Mouse (Mus musculus) inflammation-experienced regulatory T-cells, adult 6 months (primary cell): ENCODE data around the gene Dapk1. TPM values are rescaled to one million over a fixed set of nuclear protein-coding genes. Genes with fewer than 3 reads are reported as not detected.

Experiments
- ATAC-seq: one replicate; pipeline ENCODE4 v1.8.0; 2017
- polyA plus RNA-seq, 3 experiments: library from polyadenylated mRNA; unstranded; fragments of 100-300 nt; shearing (Covaris generic); gene quantifications; one replicate each; pipeline ENCODE4 v1.2.1; 2017

Gene Dapk1
- polyA plus RNA-seq, 3 experiments from 2014 or later, result 0.45 to 1.4 TPM; not detected in 1

DNA sequence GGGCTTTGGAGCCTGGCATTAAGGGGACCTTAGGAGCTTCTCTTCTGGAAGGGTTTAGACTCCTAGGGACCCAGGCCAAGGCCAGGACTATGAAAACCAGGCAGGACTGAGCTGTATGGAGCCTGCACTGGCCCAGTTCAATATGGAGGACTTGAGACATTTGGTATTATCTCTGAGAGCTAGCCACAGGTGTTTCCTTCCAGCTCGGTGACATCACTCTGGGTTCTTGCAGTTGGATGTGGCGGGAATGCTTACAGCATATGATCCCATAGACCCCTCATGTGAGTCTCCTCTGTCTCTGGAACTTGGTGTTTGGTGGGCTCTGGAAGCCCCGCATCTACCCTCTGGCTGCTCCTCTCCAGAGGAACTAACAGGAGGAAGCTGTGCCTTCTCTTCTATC is 140.9 kb downstream of the Dapk1 start:
- ATAC-seq, result no peak

DNA sequence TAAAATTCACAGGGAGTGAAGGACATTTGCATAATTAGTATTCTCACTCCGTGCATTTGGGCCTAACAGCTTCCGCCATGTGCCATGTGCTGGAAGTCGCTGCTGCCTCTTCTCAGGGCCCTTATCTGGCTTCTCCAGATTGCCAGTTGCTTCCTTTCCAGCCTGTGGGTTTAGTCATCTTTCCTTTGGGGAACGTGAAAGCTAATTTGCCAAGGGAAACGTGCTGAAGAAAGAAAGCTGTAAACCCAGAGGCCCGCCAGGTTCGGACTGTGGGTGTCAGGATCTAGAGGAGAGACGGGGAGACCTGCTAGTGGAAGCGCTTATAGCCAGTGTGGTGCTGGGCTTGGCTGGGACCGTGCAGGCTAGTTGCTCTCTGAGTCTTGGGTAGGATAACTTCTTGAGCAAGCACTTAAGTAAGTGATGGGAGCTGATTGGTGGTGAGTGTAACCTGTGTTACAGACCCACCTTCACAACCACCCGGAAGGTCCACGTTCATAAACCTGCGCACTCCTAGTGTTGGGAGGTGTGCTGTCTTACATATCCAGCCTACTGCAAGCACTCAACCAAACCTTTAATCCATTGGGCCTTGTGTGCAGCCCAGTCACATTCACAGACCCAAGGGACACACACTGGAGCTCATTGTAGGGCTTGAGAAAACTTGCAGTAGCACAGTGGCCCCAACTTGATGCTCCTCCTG is 141.8 kb downstream of the Dapk1 start:
- no peak for ATAC-seq

DNA sequence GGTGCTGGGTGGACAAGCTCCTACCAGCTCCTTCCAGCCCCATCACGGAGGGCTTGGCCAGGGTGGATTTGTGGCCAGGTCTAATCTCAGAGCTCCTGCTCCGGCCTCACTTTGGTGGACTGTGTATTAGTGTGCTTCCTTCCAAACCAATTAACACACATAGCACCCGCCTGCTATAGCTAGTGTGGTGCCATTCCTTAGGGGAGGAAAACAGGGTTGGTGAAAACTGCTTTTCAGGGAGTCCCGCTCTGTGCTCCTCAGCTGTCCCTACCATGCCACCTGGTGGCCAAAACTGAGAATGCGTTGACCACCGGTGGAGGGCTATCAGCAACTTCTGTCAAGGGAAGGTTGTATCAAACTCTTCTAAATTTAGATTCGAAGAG is 142.3 kb downstream of the Dapk1 start:
- peak; percentile 82 for ATAC-seq

DNA sequence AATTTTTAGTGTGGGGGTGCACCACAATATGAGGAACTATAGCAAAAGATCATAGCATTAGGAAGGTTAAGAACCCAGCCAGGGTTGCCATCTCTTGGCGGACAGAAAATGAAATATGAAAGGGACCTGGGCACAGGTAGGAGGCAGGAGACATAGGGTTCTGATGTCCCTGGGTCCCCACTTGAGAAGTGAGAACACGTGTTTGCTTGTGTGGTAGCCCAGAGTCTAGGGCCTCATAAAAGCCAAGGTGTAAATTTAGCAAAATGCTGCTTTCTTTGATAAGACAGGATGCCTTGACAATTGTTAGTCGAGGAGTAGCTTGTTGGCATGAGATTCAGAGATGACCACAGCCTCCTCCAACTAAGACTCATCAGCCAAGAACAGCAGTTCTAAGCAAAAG is 143.0 kb downstream of the Dapk1 start:
- no peak for ATAC-seq

DNA sequence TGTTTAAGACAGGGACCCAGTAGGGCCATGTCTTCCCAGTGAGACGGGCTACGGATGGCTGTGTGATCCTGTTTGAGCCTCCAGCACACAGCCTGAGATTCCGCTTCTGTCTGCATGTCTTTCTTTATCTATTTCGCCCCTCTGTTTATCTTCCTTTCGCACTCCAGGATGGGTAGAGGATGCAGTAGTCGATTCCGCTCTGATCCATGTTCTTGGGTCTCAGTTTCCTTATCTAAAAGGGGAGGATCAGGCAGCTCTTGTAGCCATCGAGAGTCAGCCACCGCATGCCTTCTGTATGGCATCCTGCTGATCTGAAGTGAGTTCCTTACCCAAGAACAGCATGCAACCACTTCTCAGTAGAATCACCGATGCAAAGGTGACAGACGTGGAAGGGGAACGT is 143.6 kb downstream of the Dapk1 start:
- ATAC-seq, result no peak

DNA sequence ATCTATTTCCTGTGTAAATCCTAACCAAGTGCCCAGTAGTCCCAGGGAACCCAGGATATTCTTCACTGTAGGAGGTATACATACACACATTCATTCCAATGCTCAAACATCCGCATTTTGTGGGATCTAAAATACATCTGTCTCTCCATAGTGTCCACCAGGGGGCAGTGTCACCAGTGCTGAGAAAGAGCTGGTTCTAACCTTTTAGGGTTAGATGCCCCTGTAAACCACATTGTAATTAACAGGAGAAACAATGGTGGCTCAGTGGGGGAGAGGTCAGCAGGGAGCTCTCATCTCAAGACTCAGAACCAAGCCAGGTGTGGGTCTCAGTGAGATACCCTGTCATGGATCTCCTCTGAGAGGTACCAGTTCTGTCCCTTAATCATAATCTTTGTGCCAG is 144.5 kb downstream of the Dapk1 start:
- ATAC-seq, result peak; percentile 27

DNA sequence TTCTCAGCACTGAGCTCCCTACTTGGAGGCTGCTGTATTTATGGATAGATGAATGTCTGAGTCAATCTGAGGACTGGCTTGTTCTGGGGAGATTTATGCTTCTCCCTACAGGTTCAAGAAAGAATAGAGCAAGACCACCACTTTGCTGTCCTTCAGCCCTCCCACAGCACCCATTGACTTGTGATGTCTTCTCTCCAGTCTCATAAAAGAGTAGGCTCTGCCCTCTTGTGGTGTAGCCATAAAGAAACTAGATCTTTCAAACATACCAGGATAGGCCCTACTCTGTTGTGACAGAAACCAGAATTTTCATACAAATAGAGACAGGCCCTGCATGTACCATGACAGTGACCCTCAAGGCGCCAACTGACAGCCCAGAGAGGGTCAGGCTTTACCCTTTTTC is 145.5 kb downstream of the Dapk1 start:
- no peak for ATAC-seq

DNA sequence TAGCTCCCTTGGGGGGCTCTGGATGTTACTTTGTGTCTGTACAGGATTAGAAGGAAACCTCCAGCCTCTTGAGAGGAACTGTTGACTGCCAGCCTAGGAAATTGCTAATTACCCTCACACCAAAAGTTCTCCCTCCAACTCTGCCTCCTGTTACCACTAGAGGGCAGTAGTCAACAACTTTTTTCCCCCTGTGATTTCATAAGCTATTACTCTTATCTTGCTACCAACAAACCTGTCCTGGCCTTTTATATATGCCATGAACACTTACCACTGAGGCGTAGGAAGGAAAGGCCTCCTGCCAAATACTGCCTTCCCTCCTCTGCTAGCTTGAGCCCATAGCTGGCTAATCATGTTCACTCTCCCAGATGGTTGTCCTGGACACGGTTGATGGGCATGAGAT is 146.8 kb downstream of the Dapk1 start:
- ATAC-seq, result no peak

DNA sequence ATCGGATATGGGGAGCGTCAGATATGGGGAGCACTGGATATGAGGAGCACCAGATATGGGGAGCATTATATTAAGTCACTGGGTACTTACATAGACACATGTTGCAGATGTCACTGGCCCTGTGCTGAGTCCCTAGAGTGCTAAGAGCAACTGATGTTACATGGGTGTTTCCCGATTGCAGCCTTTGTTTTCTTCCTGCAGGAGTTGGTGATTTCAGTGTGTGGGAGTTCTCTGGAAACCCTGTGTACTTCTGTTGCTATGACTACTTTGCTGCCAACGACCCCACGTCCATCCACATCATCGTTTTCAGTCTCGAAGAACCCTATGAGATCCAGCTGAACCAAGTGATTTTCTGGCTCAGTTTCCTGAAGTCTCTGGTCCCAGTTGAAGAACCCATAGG is 149.2 kb downstream of the Dapk1 start:
- no peak for ATAC-seq

DNA sequence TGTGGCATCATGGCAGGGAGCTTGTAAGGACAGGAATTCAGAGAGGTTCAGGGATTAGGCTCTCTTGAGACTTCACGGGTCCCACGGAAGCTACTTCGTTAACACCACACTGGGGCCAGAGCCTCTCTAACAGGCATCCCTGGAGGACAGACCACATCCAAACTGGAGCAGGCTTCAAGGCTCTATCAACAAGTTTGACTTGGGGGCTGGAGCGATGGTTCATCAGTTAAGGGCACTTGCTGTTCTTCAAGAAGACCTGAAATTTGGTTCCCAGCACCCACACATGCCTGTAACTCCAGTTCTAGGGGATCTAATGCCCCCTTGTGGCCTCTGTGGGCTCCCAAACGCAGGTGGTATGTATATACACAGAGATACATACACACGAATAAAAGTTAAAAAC is 151.5 kb downstream of the Dapk1 start:
- ATAC-seq, result no peak

DNA sequence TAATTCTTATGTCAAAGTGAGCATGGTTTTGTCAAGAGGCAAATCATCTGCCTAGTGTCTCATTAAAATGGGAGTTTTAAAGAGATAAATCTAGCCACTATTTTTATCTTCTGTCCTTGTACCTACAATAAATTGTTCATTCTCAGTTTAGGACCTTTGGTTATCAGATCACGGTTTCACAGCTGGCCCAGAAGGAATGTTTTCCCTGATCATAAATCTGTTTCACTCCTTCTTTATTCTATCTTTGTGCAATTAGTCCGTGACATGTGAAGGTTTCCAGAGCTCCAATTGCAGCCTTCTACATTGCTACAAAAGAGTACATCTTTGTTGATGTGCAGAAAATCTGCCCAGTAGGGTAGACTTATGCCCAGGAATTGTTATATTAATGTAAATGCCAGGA is 153.5 kb downstream of the Dapk1 start:
- ATAC-seq, result no peak

DNA sequence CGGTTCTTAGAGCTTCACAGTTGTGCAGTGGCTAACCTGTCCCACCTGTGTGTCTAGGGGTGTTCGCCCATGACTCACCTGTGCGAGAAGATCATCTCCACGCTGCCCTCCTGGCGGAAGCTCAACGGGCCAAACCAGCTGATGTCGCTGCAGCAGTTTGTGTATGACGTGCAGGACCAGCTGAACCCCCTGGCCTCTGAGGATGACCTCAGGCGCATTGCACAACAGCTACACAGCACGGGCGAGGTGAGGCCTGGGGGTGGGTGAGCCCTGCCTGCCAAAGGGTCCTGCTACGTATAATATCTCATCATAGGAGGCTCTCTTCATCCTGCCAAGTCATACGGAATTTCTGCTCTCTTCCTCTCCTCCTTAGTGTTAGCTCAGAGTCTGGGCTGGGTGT is 155.5 kb downstream of the Dapk1 start:
- no peak for ATAC-seq

DNA sequence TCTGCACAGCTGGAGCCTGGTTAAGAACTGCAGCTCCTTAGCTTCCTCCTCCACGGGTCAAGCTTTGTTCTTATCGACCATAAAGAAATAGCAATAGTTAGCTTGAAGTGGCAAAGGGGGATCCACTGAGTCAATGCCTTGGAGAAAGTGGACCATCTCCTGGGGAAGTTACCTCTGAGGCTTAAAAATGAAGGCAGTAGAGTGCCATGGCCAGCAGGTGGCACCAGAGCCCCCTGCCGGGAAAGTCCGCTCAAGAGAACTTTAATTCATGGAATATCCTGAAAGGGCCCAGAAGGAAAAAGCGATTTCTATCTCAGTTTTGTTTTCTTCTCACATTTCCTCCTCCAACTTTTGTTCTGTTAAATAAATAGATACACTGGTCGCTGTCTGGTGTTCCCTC is 157.4 kb downstream of the Dapk1 start:
- peak; percentile 41 for ATAC-seq

DNA sequence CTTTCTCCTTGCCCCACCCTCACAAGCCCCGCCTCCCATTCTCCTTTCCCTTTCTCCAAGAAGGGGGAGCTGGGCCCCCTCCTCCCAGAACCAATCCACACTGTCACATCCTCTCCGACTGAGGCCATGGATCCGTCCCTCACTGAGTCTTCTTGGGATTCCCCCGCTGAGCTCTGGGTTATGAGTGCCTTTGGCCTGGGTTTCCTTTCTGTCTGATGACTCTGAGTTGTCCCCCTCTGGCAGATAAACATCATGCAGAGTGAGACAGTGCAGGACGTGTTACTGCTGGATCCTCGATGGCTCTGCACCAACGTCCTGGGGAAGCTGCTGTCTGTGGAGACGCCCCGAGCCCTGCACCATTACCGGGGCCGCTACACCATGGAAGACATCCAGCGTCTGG is 158.6 kb downstream of the Dapk1 start:
- ATAC-seq, result no peak

DNA sequence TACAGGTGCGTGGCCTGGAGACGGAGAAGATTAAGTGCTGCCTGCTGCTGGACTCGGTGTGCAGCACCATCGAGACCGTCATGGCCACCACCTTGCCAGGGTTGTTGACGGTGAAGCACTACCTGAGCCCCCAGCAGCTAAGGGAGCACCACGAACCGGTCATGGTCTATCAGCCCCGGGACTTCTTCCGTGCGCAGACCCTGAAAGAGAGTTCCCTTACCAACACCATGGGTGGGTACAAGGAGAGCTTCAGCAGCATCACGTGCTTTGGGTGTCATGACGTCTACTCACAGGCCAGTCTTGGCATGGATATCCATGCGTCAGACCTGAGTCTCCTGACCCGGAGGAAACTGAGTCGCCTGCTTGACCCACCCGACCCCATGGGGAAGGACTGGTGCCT is 159.4 kb downstream of the Dapk1 start:
- no peak for ATAC-seq

DNA sequence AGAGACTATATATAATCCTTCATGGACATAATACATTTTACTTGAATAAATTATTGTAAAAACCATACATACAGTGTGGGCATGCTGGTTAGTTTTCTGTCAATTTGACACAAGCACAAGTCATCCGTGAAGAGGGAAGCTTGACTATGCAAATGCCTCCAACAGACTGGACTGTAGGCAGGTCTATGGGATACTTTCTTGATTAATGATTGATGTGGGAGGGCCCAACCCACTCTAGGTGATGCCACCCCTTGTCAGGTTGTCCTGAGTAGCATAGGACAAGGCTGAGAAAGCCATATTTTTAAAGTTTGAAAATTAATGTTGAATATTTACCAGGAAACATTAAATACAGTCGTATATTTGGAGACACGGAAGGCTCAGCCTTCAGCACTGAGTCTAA is 178.8 kb downstream of the Dapk1 start:
- no peak for ATAC-seq

DNA sequence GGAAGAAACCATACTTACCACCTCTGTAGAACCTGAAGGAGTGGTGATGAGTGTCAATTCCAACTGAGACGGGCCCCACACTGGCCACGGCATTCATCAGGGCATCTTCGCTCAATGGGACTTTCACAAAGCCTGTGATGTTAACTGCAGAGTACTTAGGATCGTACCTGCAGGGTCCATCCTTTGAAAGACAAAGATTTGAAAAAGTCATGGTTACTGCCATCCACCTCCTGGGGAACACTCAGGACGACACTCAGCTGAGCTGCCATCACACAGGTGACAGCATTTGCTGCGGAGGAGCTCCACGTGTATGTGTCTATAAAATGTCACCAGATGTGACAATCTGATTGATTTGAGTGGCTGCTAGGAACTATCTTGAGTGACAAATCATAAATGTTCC is 181.6 kb downstream of the Dapk1 start:
- no peak for ATAC-seq

DNA sequence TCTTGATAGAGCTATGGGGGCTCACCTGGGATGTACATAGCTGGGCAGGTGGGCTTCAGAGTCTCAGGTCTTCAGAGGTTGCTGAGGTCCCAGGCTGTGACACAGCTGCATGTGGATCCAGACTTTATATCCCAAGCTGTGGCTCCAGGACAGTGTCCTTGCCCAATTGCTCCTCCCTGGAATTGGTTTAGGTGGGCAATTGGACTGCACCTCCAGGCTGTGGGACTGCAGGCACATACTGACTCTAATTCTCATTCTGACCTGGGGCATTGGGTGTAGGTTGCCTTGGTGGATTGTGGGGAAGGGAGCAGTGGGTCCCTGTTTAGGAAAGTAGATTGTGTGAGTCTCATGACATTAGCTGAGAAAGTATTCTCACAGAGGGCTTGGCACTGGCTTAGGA is 184.5 kb downstream of the Dapk1 start, which contains the start of gene BC051665:
Gene BC051665, minus strand, starts transcription at position 101 of the 400 bp plus-strand sequence.
- no peak for ATAC-seq

DNA sequence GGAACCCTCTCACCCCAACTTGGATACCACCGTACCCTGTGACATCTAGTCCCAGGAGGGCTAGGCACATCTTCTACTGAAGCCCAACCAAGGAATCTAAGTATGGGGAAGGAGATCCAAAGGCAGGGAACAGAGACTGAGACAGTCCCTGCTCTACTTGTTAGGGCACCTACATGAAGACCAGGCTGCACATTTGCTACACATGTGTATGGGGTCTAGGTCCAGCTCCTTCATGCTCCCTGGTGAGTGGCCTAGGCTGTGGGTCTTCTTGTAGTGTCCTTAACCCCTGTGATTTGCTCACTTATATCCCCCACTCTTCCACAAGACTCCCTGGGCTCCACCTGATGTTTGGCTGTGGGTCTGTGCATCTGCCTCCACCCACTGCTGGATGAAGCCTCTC is 187.7 kb downstream of the Dapk1 start:
- ATAC-seq, result no peak

DNA sequence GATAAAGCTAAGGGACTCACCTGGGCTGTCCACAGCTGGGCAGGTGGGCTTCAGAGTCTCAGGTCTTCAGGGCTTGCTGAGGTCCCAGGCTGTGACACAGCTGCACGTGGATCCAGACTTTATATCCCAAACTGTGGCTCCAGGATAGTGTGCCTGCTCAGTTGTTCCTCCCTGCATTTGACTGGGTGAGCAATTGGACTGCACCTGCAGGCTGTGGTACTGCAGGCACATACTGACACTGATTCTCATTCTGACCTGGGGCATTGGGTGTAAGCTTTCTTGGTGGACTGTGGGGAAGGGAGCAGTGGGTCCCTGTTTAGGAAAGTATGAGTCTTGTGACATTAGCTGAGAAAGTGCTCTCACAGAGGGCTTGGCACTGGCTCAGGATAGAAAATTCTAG is 201.0 kb downstream of the Dapk1 start, which contains the start of gene Ctsll3:
Gene Ctsll3, minus strand, starts transcription at position 101 of the 400 bp plus-strand sequence.
- no peak for ATAC-seq

DNA sequence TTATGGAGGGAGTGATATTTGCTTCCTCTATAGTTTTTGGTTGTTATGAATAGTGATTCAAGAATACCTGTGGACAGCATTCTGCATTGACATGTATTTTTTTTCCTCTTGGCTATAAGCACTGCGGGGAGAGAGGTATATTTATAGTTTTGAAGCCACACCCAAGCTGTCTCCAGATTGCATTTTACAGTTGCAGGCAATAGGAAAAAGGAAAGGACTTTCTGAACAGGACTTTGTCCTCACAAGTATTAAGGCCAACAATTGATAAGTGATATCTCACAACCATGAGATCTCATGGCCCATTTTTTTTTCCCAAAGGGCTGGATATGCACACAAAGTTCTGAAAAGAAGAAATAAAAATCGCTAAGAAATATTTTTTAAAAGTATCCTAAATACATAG is 207.9 kb downstream of the Dapk1 start:
- ATAC-seq, result no peak

DNA sequence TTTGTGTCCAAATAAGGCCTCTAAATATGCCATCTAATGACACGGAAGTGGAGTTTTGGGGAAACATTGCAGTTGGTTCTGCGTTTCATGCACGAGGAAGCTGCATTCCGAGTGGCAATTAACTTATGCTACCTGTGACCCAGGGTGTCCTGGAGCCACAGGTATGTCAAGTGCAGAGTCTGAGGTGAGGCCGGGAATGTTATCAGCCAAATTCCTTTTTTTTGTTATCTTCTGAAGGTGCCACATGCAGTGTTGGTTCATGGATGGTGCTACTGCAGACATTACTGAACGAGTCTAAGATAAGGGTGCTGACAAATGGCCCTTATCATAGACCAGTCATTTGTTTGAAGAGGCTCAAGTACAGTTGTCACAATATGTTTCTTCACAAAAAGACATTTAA is 211.0 kb downstream of the Dapk1 start:
- no peak for ATAC-seq
